Mouse (Mus musculus) liver, embryonic 15.5 days (tissue): Measurements from ENCODE around the gene Nuak2. TPM values are rescaled to one million over a fixed set of nuclear protein-coding genes. Genes with fewer than 3 reads are reported as not detected.
"Not testable (repeated sequence)": the region's sequence is repeated elsewhere in the genome, so short reads cannot be mapped to it uniquely, and the experiment has no call there.

Experiments used
- ATAC-seq: fragments of 200-750 bp; cut with Nextera tagmentation; 2 replicates; pipeline ENCODE4 v1.8.0; 2017; ENCODE audit warnings: moderate number of reproducible peaks, mild to moderate bottlenecking, moderate library complexity; ENCODE audit not compliant: insufficient read depth
- H3K27ac ChIP-seq: fragments of 300-500 bp; sonication (generic); replicated peaks from 2 replicates; pipeline ENCODE4 v1.5.1; 2015; ENCODE audit warnings: mild to moderate bottlenecking, inconsistent platforms
- H3K27me3 ChIP-seq: fragments of 300-500 bp; sonication (generic); 2 replicates; pipeline ENCODE4 v1.6.1; 2015; ENCODE audit warnings: mild to moderate bottlenecking, inconsistent platforms
- H3K36me3 ChIP-seq: fragments of 300-500 bp; sonication (generic); replicated peaks from 2 replicates; pipeline ENCODE4 v1.6.1; 2015; ENCODE audit warnings: moderate library complexity, mild to moderate bottlenecking, inconsistent platforms
- H3K4me1 ChIP-seq: fragments of 300-500 bp; sonication (generic); replicated peaks from 2 replicates; pipeline ENCODE4 v1.6.1; 2015; ENCODE audit warnings: inconsistent platforms
- H3K4me2 ChIP-seq: fragments of 300-500 bp; sonication (generic); 2 replicates; pipeline ENCODE4 v1.6.1; 2015; ENCODE audit warnings: moderate library complexity, mild to moderate bottlenecking, inconsistent platforms
- H3K4me3 ChIP-seq: fragments of 300-500 bp; sonication (generic); replicated peaks from 2 replicates; pipeline ENCODE4 v1.5.1; 2015; ENCODE audit warnings: mild to moderate bottlenecking, inconsistent platforms
- H3K9ac ChIP-seq: fragments of 300-500 bp; sonication (generic); 2 replicates; pipeline ENCODE4 v1.6.1; 2015; ENCODE audit warnings: moderate library complexity, mild to moderate bottlenecking, inconsistent platforms
- H3K9me3 ChIP-seq: fragments of 300-500 bp; sonication (generic); replicated peaks from 2 replicates; pipeline ENCODE4 v1.6.1; 2016; ENCODE audit warnings: inconsistent platforms
- WGBS: fragments of 180-500 bp; shearing (Covaris S2); methylation state at CpG from one replicate; pipeline ENCODE4 v1.1.7; 2015; ENCODE audit warnings: mixed read lengths; ENCODE audit not compliant: insufficient replicate concordance; 5-methylcytosine and 5-hydroxymethylcytosine counted together
- polyA plus RNA-seq: library from polyadenylated mRNA; unstranded; fragments of >200 nt; fragmentation: Nextera tagmentation; extraction: Ambion mirVana; gene quantifications from 2 replicates; pipeline ENCODE4 v1.2.1, GENCODE M21; 2015

The Nuak2 gene
- 3.1 and 3.6 TPM in 2 replicates for polyA plus RNA-seq

- Histone ChIP-seq H3K36me3 (no peaks in the 10 kb centered on the region), H3K4me2 (peak within 1 kb of the TSS; percentile 74), H3K9me3 (no peaks in the 10 kb centered on the region), H3K4me3 (peak within 1 kb of the TSS; percentile 58), H3K4me1 (peaks cover 48% of the 10 kb centered on the region), H3K27ac (0 out of 2 replicates have a peak within 1 kb of the TSS, but pooled peaks have one; percentile 1), H3K27me3 (peaks cover 70% of the 10 kb centered on the region), H3K9ac (peak within 1 kb of the TSS; percentile 49)
- WGBS, result under 1% methylated on average over 67 of the region's 67 CpGs
- ATAC-seq, result peak; percentile 74
Observed at GRCm38 (mm10) chr1:132315889-132316624, at the start of gene Nuak2. TSS of gene Nuak2 (plus strand) at chr1:132316126.

GRCm38 (mm10) chr1:132266791-132267557, 49.0 kb upstream of the Nuak2 start:
- H3K27ac ChIP-seq, result no peak overlapping the region
- ATAC-seq, result no peak
- H3K36me3 ChIP-seq, result no peaks in the 10 kb centered on the region
- H3K9me3 ChIP-seq, result no peaks in the 10 kb centered on the region
- H3K9ac ChIP-seq, result no peak overlapping the region
- H3K4me1 ChIP-seq, result peaks cover 19% of the 10 kb centered on the region
- H3K27me3 ChIP-seq, result peaks cover 6% of the 10 kb centered on the region; the same call in 1 of the 2 replicates
- no peak overlapping the region for H3K4me2 ChIP-seq
- no peak overlapping the region for H3K4me3 ChIP-seq
- 44% methylated on average over 8 of the region's 8 CpGs for WGBS

GRCm38 (mm10) chr1:132267959-132268358, 48.0 kb upstream of the Nuak2 start:
- Histone ChIP-seq H3K4me1 (peaks cover 19% of the 10 kb centered on the region), H3K9me3 (no peaks in the 10 kb centered on the region), H3K4me3 (no peak overlapping the region), H3K27ac (no peak overlapping the region), H3K27me3 (peaks cover 6% of the 10 kb centered on the region; the same call in 1 of the 2 replicates), H3K4me2 (no peak overlapping the region), H3K36me3 (no peaks in the 10 kb centered on the region), H3K9ac (no peak overlapping the region)
- 53% methylated on average over 2 of the region's 2 CpGs for WGBS
- no peak for ATAC-seq

GRCm38 (mm10) chr1:132268418-132269060, 47.4 kb upstream of the Nuak2 start:
- Histone ChIP-seq H3K36me3 (no peaks in the 10 kb centered on the region), H3K9ac (no peak overlapping the region), H3K4me1 (peaks cover 19% of the 10 kb centered on the region), H3K4me2 (no peak overlapping the region), H3K9me3 (no peaks in the 10 kb centered on the region), H3K27me3 (peaks cover 6% of the 10 kb centered on the region; the same call in 1 of the 2 replicates), H3K4me3 (no peak overlapping the region), H3K27ac (no peak overlapping the region)
- 65% methylated on average over 7 of the region's 7 CpGs for WGBS
- ATAC-seq, result no peak

- no peaks in the 10 kb centered on the region for H3K9me3 ChIP-seq
- WGBS, result 55% methylated on average over 3 of the region's 3 CpGs
- no peak for ATAC-seq
- H3K4me2 ChIP-seq, result no peak overlapping the region
- no peaks in the 10 kb centered on the region for H3K36me3 ChIP-seq
- no peak overlapping the region for H3K4me3 ChIP-seq
- H3K9ac ChIP-seq, result no peak overlapping the region
- H3K4me1 ChIP-seq, result no peaks in the 10 kb centered on the region
- peaks cover 6% of the 10 kb centered on the region; the same call in 1 of the 2 replicates for H3K27me3 ChIP-seq
- H3K27ac ChIP-seq, result no peak overlapping the region
Observed at GRCm38 (mm10) chr1:132271237-132271636, 44.7 kb upstream of the Nuak2 start.

GRCm38 (mm10) chr1:132276694-132277093, 39.2 kb upstream of the Nuak2 start:
- Histone ChIP-seq H3K4me2 (no peak overlapping the region), H3K4me3 (no peak overlapping the region), H3K27ac (no peak overlapping the region), H3K9me3 (no peaks in the 10 kb centered on the region), H3K36me3 (no peaks in the 10 kb centered on the region), H3K9ac (no peak overlapping the region), H3K27me3 (peaks cover 2% of the 10 kb centered on the region; the same call in 1 of the 2 replicates), H3K4me1 (no peaks in the 10 kb centered on the region)
- WGBS, result 48% methylated on average over 3 of the region's 3 CpGs
- no peak for ATAC-seq

GRCm38 (mm10) chr1:132277124-132277523, 38.8 kb upstream of the Nuak2 start:
- Histone ChIP-seq H3K4me2 (no peak overlapping the region), H3K27ac (no peak overlapping the region), H3K27me3 (peaks cover 2% of the 10 kb centered on the region; the same call in 1 of the 2 replicates), H3K4me3 (no peak overlapping the region), H3K9ac (no peak overlapping the region), H3K4me1 (no peaks in the 10 kb centered on the region), H3K36me3 (no peaks in the 10 kb centered on the region), H3K9me3 (no peaks in the 10 kb centered on the region)
- WGBS, result 59% methylated on average over 6 of the region's 6 CpGs
- no peak for ATAC-seq

- not testable (repeated sequence) for H3K4me2 ChIP-seq, H3K36me3 ChIP-seq, H3K4me1 ChIP-seq, H3K4me3 ChIP-seq, H3K9ac ChIP-seq, H3K27me3 ChIP-seq, H3K27ac ChIP-seq, ATAC-seq, H3K9me3 ChIP-seq
- 60% methylated on average over 6 of the region's 6 CpGs for WGBS
Observed at GRCm38 (mm10) chr1:132280636-132281035, 35.3 kb upstream of the Nuak2 start.

- Histone ChIP-seq H3K27ac (no peak overlapping the region), H3K4me3 (no peak overlapping the region), H3K36me3 (no peaks in the 10 kb centered on the region), H3K9me3 (no peaks in the 10 kb centered on the region), H3K4me1 (no peaks in the 10 kb centered on the region), H3K27me3 (peaks cover 6% of the 10 kb centered on the region; the same call in 1 of the 2 replicates), H3K4me2 (no peak overlapping the region), H3K9ac (no peak overlapping the region)
- no peak for ATAC-seq
- WGBS, result 43% methylated on average over 8 of the region's 8 CpGs
Observed at GRCm38 (mm10) chr1:132281523-132282176, 34.3 kb upstream of the Nuak2 start.

GRCm38 (mm10) chr1:132282177-132282536, 33.8 kb upstream of the Nuak2 start:
- no peak for ATAC-seq
- Histone ChIP-seq H3K4me2 (no peak overlapping the region), H3K4me1 (no peaks in the 10 kb centered on the region), H3K9me3 (no peaks in the 10 kb centered on the region), H3K9ac (no peak overlapping the region), H3K27ac (no peak overlapping the region), H3K27me3 (peaks cover 6% of the 10 kb centered on the region; the same call in 1 of the 2 replicates), H3K4me3 (no peak overlapping the region), H3K36me3 (no peaks in the 10 kb centered on the region)
- WGBS, result 73% methylated on average over 2 of the region's 2 CpGs
